Mouse (Mus musculus) heart, embryonic 13.5 days (tissue): ENCODE results near the gene Polg2. TPM values are rescaled to one million over a fixed set of nuclear protein-coding genes. Genes with fewer than 3 reads are reported as not detected.
"Not testable (repeated sequence)": the region's sequence is repeated elsewhere in the genome, so short reads cannot be mapped to it uniquely, and the experiment has no call there.

Experiments
- ATAC-seq: fragments of 200-750 bp; cut with Nextera tagmentation; 2 replicates; pipeline ENCODE4 v1.8.0; 2017; ENCODE audit warnings: moderate TSS enrichment; ENCODE audit not compliant: insufficient number of reproducible peaks, low FRiP score, low TSS enrichment; ENCODE audit errors: extremely low read depth
- H3K27ac ChIP-seq: fragments of 300-500 bp; sonication (generic); replicated peaks from 2 replicates; pipeline ENCODE4 v1.5.1; 2015; ENCODE audit warnings: moderate library complexity, mild to moderate bottlenecking, inconsistent platforms
- H3K27me3 ChIP-seq: fragments of 300-500 bp; sonication (generic); replicated peaks from 2 replicates; pipeline ENCODE4 v1.6.1; 2015; ENCODE audit warnings: mild to moderate bottlenecking, inconsistent platforms
- H3K36me3 ChIP-seq: fragments of 300-500 bp; sonication (generic); 2 replicates; pipeline ENCODE4 v1.6.1; 2015; ENCODE audit warnings: mild to moderate bottlenecking, inconsistent platforms
- H3K4me1 ChIP-seq: fragments of 300-500 bp; sonication (generic); 2 replicates; pipeline ENCODE4 v1.6.1; 2015; ENCODE audit warnings: inconsistent platforms
- H3K4me2 ChIP-seq: fragments of 300-500 bp; sonication (generic); 2 replicates; pipeline ENCODE4 v1.6.1; 2015; ENCODE audit warnings: inconsistent platforms, mild to moderate bottlenecking, moderate library complexity
- H3K4me3 ChIP-seq: fragments of 300-500 bp; sonication (generic); 2 replicates; pipeline ENCODE4 v1.5.1; 2015; ENCODE audit warnings: moderate library complexity, mild to moderate bottlenecking, inconsistent platforms
- H3K9ac ChIP-seq: fragments of 300-500 bp; sonication (generic); 2 replicates; pipeline ENCODE4 v1.6.1; 2015; ENCODE audit warnings: inconsistent platforms, mild to moderate bottlenecking, moderate library complexity
- H3K9me3 ChIP-seq: fragments of 300-500 bp; sonication (generic); 2 replicates; pipeline ENCODE4 v1.6.1; 2016; ENCODE audit warnings: inconsistent platforms
- WGBS: fragments of 180-500 bp; shearing (Covaris S2); methylation state at CpG from one replicate; pipeline ENCODE4 v1.1.7; 2015; ENCODE audit warnings: mixed read lengths; 5-methylcytosine and 5-hydroxymethylcytosine counted together
- polyA plus RNA-seq: library from polyadenylated mRNA; unstranded; fragments of >200 nt; fragmentation: Nextera tagmentation; extraction: Ambion mirVana; gene quantifications from 2 replicates; pipeline ENCODE4 v1.2.1, GENCODE M21; 2015

Gene Polg2
- polyA plus RNA-seq, 1 experiment from 2014 or later, result 6.1 TPM

DNA sequence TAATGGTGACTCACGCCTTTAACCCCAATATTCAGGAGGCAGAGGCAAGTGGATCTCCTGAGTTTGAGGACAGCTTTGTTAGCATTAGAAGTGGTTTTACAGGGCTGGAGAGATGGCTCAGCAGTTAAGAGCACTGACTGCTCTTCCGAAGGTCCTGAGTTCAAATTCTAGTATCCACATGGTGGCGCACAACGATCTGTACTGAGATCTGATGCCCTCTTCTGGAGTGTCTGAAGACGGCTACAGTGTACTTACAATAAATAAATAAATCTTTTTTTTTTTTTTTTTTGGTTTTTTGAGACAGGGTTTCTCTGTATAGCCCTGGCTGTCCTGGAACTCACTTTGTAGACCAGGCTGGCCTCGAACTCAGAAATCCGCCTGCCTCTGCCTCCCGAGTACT is 38.6 kb downstream of the Polg2 start:
- WGBS, result 93% methylated on average over 6 of the region's 8 CpGs
- not testable (repeated sequence) for ATAC-seq, H3K27me3 ChIP-seq, H3K9me3 ChIP-seq, H3K36me3 ChIP-seq, H3K4me3 ChIP-seq, H3K27ac ChIP-seq, H3K9ac ChIP-seq, H3K4me2 ChIP-seq
- H3K4me1 ChIP-seq, result peaks cover 14% of the 10 kb centered on the region

DNA sequence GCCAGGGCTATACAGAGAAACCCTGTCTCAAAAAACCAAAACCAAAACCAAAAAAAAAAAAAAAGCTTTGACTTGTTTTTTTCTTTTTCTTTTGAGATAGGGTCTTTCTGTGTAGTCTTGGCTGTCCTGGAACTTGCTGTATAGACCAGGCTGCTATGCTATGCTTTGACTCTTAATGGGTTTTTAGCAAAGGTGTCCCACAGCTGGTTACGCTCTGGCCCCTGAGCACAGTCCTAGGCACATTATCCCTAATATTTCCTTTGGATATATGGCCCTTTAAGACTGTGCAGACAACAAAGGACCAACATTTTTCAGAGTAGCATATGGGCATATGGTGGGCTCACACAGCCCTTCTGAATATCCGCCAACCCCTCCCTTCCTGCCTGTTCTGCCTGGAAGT is 40.2 kb downstream of the Polg2 start:
- ATAC-seq, result no peak
- H3K4me3 ChIP-seq, result no peak overlapping the region
- 87% methylated on average over 2 of the region's 2 CpGs for WGBS

DNA sequence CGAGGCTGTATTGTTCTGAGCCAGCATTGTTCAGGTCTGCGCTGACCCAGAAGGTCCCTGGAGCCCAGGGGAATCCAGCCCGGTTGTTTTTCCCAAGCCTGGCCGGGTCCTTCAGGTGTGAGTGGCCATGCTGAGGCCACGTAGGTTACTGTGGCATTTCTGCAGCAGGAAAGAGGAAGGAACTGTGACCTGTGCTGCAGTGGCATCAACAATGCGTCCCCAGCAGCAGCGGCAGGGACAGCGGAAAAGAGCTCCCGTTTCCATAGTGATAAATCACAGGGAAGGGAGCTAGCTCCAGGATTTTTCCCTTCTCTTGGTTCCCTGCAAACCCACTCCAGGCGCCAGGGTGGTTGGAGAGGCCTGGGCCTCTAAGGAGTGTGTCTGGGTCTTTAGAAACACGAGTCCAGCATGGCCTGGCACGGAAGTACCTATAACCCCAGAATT is 42.1 kb downstream of the Polg2 start:
- ATAC-seq, result no peak
- Histone ChIP-seq H3K36me3 (no peaks in the 10 kb centered on the region), H3K9me3 (no peaks in the 10 kb centered on the region), H3K9ac (peak overlapping the region; percentile 44), H3K4me2 (no peak overlapping the region), H3K4me1 (peaks cover 14% of the 10 kb centered on the region), H3K27me3 (no peaks in the 10 kb centered on the region), H3K27ac (peak overlapping the region; percentile 56), H3K4me3 (no peak overlapping the region)
- 34% methylated on average over 12 of the region's 12 CpGs for WGBS

More for the DNA sequence above, 40.2 kb downstream of the Polg2 start:
- peaks cover 14% of the 10 kb centered on the region for H3K4me1 ChIP-seq
- H3K27ac ChIP-seq, result no peak overlapping the region
- H3K4me2 ChIP-seq, result no peak overlapping the region
- H3K27me3 ChIP-seq, result no peaks in the 10 kb centered on the region
- no peak overlapping the region for H3K9ac ChIP-seq
- no peaks in the 10 kb centered on the region for H3K36me3 ChIP-seq
- no peaks in the 10 kb centered on the region for H3K9me3 ChIP-seq

DNA sequence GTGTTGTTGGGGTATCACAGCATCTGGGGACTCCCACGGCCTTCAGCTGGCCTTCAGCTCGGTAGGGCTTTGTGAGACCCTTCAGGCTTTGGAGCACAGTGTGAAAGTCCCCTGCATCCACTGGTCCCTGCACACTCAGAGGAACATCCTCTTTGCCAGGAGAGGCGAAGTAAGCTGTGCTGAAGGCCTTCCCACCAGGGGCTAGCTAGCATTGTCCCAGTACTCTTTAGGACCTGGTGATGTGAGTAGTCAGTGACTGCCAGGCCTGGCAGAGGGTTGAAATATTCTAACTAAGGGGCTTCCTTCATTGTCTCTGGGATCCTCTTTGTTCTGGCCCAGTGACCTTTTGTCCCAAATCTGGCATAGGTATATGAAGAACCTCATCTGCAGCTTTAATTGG is 42.7 kb downstream of the Polg2 start:
- Histone ChIP-seq H3K27ac (peak overlapping the region; percentile 56), H3K9ac (peak overlapping the region; percentile 44; the same call in 1 of the 2 replicates), H3K4me3 (no peak overlapping the region), H3K4me1 (peaks cover 14% of the 10 kb centered on the region), H3K36me3 (no peaks in the 10 kb centered on the region), H3K9me3 (no peaks in the 10 kb centered on the region), H3K4me2 (no peak overlapping the region), H3K27me3 (no peaks in the 10 kb centered on the region)
- ATAC-seq, result no peak
- WGBS, result 68% methylated on average over 3 of the region's 3 CpGs

DNA sequence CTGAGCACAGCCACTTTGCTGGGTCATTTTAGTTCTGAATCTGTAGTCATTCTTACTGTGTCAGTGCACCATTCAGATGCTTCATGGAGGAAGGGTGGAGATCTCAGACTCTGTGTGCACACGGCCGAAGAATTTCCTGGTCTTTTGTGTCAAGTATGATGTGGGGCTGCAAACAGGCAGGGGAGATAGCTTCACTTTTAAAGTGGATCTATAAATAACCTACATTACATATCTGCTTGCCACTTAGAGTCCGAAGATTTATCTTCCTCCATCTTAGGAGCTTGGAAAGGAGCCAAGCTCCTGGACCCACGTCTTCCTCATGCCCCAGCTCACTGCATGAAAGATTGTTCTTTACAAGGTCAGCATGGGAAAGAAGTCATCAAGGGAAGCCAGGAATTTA is 48.6 kb downstream of the Polg2 start:
- peaks cover 8% of the 10 kb centered on the region; the same call in 1 of the 2 replicates for H3K9me3 ChIP-seq
- H3K27ac ChIP-seq, result peak overlapping the region; percentile 91
- no peak overlapping the region for H3K9ac ChIP-seq
- ATAC-seq, result 0 out of 2 replicates have a peak, but pooled peaks have one; percentile 55
- no peaks in the 10 kb centered on the region for H3K36me3 ChIP-seq
- no peak overlapping the region for H3K4me3 ChIP-seq
- WGBS, result 9% methylated on average over 4 of the region's 4 CpGs
- peaks cover 39% of the 10 kb centered on the region for H3K4me1 ChIP-seq
- peak overlapping the region; percentile 28 for H3K4me2 ChIP-seq
- no peaks in the 10 kb centered on the region for H3K27me3 ChIP-seq

DNA sequence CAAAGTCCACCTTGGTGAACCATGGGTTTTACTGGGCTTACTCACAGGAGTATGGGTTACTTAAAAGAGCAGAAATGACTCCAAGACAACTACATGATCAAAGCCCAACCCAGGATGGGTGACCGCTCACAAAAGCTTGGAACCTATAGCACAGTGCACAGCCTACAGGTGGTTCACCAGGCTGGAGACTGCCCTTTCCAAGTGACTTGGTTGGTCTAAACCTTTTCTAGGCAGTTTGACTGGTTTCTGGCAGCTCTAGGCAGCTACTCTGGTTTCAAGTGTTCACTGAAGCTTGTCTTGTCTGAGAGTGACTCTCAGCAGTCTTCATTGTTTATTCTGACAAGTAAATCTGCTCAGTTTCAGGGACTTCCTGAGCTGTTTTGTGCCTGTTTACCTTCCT is 49.7 kb downstream of the Polg2 start:
- H3K27me3 ChIP-seq, result no peaks in the 10 kb centered on the region
- peaks cover 40% of the 10 kb centered on the region for H3K4me1 ChIP-seq
- H3K4me2 ChIP-seq, result no peak overlapping the region
- no peaks in the 10 kb centered on the region for H3K36me3 ChIP-seq
- H3K9ac ChIP-seq, result no peak overlapping the region
- ATAC-seq, result no peak
- H3K4me3 ChIP-seq, result no peak overlapping the region
- H3K27ac ChIP-seq, result peak overlapping the region; percentile 91
- 97% methylated on average over 1 of the region's 1 CpGs for WGBS
- H3K9me3 ChIP-seq, result peaks cover 8% of the 10 kb centered on the region; the same call in 1 of the 2 replicates

DNA sequence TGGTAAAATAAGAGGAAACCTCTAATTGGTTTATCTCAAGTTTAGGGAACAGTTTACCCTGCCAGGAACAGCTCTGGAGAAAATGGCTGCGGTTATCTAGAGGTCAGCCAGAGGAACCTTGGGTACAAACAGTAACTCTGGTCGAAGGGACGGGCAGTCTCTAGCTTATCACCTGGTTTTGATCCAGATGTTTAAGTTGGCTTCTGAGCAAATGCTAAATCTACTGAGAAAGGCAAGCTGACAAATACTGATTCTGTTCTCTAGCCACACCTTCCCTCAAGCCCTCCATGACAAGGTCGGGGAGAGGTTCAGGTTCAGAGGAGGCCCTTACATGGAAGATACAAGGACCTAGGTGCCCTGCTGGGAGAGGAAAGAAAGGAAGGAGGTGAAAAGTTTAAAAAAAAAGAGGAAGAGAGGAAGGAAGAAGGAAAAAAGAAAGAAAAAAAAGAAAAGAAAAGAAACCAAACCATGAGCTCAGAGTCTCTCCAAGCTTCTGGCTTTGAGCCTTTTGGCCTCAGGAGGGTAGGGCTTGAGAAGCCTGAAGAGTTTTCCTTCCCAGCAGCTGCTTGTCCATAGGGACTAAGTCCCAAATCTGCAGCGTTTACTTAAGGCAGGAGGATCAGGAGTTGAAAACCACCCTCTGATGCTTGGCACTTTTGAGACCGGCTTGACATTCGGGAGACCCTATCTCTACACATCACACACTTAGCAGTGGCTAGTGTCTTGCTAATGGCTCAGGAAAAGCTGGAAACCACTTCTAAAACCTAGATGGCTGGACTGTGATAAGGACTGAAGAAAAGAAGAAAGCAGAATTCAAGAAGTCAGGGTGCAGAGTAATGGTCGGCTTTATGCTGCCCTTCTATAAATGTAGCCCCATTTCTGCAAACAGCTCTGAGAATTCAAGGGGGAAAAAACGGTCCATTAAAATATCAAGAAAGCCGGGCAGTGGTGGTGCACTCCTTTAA is 50.7 kb downstream of the Polg2 start:
- no peaks in the 10 kb centered on the region for H3K36me3 ChIP-seq
- H3K27ac ChIP-seq, result peak overlapping the region; percentile 62
- H3K9ac ChIP-seq, result no peak overlapping the region
- peaks cover 46% of the 10 kb centered on the region for H3K4me1 ChIP-seq
- 48% methylated on average over 10 of the region's 10 CpGs for whole genome bisulfite sequencing
- no peaks in the 10 kb centered on the region for H3K27me3 ChIP-seq
- no peak for ATAC-seq
- no peak overlapping the region for H3K4me3 ChIP-seq
- H3K9me3 ChIP-seq, result peaks cover 8% of the 10 kb centered on the region; the same call in 1 of the 2 replicates
- no peak overlapping the region for H3K4me2 ChIP-seq

DNA sequence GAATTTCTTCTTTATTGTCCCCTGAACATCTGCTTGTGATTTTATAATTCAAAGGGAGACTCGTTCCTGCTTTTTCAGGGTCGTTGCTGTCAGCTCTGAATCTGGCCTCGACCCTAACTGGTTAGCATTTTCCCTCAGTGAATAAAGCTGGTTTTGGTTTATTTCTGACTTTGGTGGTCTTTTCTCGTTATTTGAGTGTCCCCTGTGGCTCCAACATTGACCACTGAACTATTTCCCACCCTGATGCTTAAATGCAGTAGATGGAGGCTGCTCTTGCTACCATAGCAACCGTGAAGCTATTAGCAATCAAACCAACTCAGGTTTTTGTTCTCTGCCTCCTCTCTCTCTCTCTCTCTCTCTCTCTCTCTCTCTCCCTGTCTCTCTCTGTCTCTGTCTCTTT is 51.4 kb downstream of the Polg2 start:
- Histone ChIP-seq H3K9me3 (peaks cover 8% of the 10 kb centered on the region; the same call in 1 of the 2 replicates), H3K4me1 (peaks cover 53% of the 10 kb centered on the region), H3K4me2 (no peak overlapping the region), H3K27me3 (no peaks in the 10 kb centered on the region), H3K27ac (peak overlapping the region; percentile 62; the same call in 1 of the 2 replicates), H3K36me3 (no peaks in the 10 kb centered on the region), H3K4me3 (no peak overlapping the region), H3K9ac (no peak overlapping the region)
- 73% methylated on average over 5 of the region's 5 CpGs for WGBS
- ATAC-seq, result no peak

DNA sequence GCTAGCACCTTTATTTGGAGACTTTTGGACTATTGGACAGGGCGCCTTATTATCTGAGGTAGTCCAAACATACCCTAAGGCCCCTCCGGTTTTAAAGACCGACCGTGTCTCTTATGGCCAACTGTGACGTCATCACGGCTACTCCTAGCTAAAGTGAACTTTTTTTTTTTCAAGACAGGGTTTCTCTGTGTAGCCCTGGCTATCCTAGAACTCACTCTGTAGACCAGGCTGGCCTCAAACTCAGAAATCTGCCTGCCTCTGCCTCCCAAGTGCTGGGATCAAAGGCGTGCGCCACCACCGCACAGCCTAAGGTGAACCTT is 54.5 kb downstream of the Polg2 start:
- not testable (repeated sequence) for H3K36me3 ChIP-seq, H3K4me2 ChIP-seq, H3K9me3 ChIP-seq, H3K4me3 ChIP-seq, H3K9ac ChIP-seq, H3K27ac ChIP-seq, H3K27me3 ChIP-seq, ATAC-seq
- WGBS, result 81% methylated on average over 9 of the region's 9 CpGs
- H3K4me1 ChIP-seq, result peaks cover 43% of the 10 kb centered on the region

DNA sequence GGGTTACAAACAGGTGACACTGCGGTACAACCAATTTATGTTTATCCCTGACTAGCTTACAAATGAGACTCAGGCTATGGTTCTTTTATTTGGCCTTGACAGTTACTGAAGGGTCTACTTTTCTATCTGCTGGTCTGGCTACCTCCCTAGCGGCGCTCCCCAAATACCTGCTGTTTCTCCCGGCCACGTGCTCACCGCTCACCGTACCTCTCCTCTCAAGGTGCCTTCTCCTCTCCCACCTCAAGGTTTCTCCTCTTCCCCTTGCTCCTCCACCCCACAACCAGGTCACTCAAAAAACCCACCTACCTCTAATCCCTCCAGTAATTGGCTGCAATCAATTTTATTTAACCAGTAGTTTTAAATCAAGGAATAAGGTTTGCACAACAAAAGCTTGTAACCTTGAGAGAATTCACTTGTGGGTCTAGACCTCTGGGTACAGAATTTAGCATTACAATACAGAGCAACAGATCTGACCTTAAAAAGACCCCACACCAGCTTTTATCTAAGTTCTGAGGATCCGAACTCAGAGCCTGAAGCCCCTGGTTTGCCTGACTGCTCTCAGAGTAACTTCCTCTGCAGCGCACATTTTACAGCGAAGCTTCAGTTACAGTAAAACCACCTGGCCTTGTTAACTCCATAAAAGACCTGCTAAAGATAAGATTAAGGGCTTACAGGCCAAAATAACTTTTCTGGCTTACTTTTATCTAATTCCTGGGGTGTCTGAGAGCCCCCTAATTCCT is 55.0 kb downstream of the Polg2 start:
- 82% methylated on average over 10 of the region's 10 CpGs for WGBS
- Histone ChIP-seq H3K4me2 (no peak overlapping the region), H3K36me3 (no peaks in the 10 kb centered on the region), H3K9me3 (no peaks in the 10 kb centered on the region), H3K27me3 (no peaks in the 10 kb centered on the region), H3K9ac (no peak overlapping the region), H3K4me3 (no peak overlapping the region), H3K27ac (0 out of 2 replicates have a peak overlapping the region, but pooled peaks have one; percentile 53), H3K4me1 (peaks cover 42% of the 10 kb centered on the region)
- no peak for ATAC-seq

DNA sequence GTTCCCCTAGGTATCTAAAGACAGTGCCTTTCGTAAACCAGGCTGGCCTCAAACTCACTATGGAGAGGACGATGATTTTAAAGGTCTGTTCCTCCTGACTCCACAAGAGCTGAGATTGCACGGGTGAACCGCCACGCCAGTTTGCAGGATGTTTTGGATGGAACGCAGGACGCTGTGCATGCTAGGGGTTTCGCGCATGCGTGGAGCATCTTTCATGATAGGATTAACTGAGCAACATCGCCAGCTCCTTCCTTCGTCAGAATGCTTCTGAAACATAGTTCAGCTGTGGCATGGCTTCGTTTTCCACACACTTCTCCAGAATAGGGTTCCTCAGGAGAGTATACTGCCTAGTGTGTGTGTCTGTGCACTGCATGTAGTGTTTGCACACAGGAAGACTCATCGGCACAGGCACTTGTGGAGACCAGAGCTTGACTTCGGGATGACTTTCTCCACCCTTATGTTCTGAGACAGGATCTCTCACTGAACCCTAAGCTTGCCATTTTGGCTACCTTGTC is 55.7 kb downstream of the Polg2 start:
- Histone ChIP-seq H3K36me3 (no peaks in the 10 kb centered on the region), H3K4me1 (peaks cover 36% of the 10 kb centered on the region), H3K4me3 (0 out of 2 replicates have a peak overlapping the region, but pooled peaks have one; percentile 1), H3K4me2 (peak overlapping the region; percentile 40), H3K27me3 (no peaks in the 10 kb centered on the region), H3K9me3 (no peaks in the 10 kb centered on the region), H3K27ac (peak overlapping the region; percentile 53; the same call in 1 of the 2 replicates), H3K9ac (0 out of 2 replicates have a peak overlapping the region, but pooled peaks have one; percentile 13)
- 66% methylated on average over 15 of the region's 15 CpGs for WGBS
- ATAC-seq, result no peak
